Mouse (Mus musculus): ENCODE results near the gene Celf2. TPM values are rescaled to one million over a fixed set of nuclear protein-coding genes. Genes with fewer than 3 reads are reported as not detected.

Gene Celf2
- polyA plus RNA-seq, 1 experiment from 2014 or later: 68.8 TPM

GRCm38 (mm10) chr2:7226785-7227184 lies 282.6 kb downstream of the Celf2 start:
- Histone ChIP-seq H3K9ac (ENCODE audit: low read depth, low read length) (no peak overlapping the region), H3K27me3 (replicated peaks; ENCODE audit: control insufficient read depth, insufficient read depth, low read length) (no peaks in the 10 kb centered on the region), H3K36me3 (ENCODE audit: control insufficient read depth, insufficient read depth, low read length) (no peaks in the 10 kb centered on the region), H3K9me3 (ENCODE audit: control insufficient read depth, low read length) (no peaks in the 10 kb centered on the region), H3K4me2 (ENCODE audit: low read depth, low read length) (no peak overlapping the region), H3K27ac (replicated peaks; ENCODE audit: low read depth, low read length) (no peak overlapping the region), H3K4me3 (ENCODE audit: low read depth, low read length) (no peak overlapping the region), H3K4me1 (ENCODE audit: control insufficient read depth, insufficient read depth, low read length) (no peaks in the 10 kb centered on the region)
- WGBS: 81% methylated on average over 7 of the region's 7 CpGs
- DNase-seq (ENCODE audit: low spot score): no peak
- ATAC-seq (ENCODE audit: low read depth): no peak

GRCm38 (mm10) chr2:7224346-7225071 lies 284.9 kb downstream of the Celf2 start:
- ATAC-seq (ENCODE audit: low read depth) (no peak), DNase-seq (ENCODE audit: low spot score) (no peak)
- WGBS: 64% methylated on average over 3 of the region's 3 CpGs
- Histone ChIP-seq H3K27ac (replicated peaks; ENCODE audit: low read depth, low read length) (no peak overlapping the region), H3K9ac (ENCODE audit: low read depth, low read length) (no peak overlapping the region), H3K9me3 (ENCODE audit: control insufficient read depth, low read length) (no peaks in the 10 kb centered on the region), H3K4me2 (ENCODE audit: low read depth, low read length) (no peak overlapping the region), H3K36me3 (ENCODE audit: control insufficient read depth, insufficient read depth, low read length) (no peaks in the 10 kb centered on the region), H3K4me1 (ENCODE audit: control insufficient read depth, insufficient read depth, low read length) (no peaks in the 10 kb centered on the region), H3K4me3 (ENCODE audit: low read depth, low read length) (no peak overlapping the region), H3K27me3 (replicated peaks; ENCODE audit: control insufficient read depth, insufficient read depth, low read length) (no peaks in the 10 kb centered on the region)

- no peak overlapping the region for H3K27ac ChIP-seq (replicated peaks; ENCODE audit: low read depth, low read length)
- no peaks in the 10 kb centered on the region for H3K36me3 ChIP-seq (ENCODE audit: control insufficient read depth, insufficient read depth, low read length)
- no peak overlapping the region for H3K9ac ChIP-seq (ENCODE audit: low read depth, low read length)
- H3K4me2 ChIP-seq (ENCODE audit: low read depth, low read length): no peak overlapping the region
- H3K9me3 ChIP-seq (ENCODE audit: control insufficient read depth, low read length): no peaks in the 10 kb centered on the region
- no peaks in the 10 kb centered on the region for H3K27me3 ChIP-seq (replicated peaks; ENCODE audit: control insufficient read depth, insufficient read depth, low read length)
- no peak for ATAC-seq (ENCODE audit: low read depth)
- no peaks in the 10 kb centered on the region for H3K4me1 ChIP-seq (ENCODE audit: control insufficient read depth, insufficient read depth, low read length)
- no peak overlapping the region for H3K4me3 ChIP-seq (ENCODE audit: low read depth, low read length)
- DNase-seq (ENCODE audit: low spot score): no peak
- WGBS: 35% methylated on average over 2 of the region's 2 CpGs
These were observed 285.8 kb downstream of the Celf2 start for GRCm38 (mm10) chr2:7223538-7223937.

GRCm38 (mm10) chr2:7222886-7223285 lies 286.5 kb downstream of the Celf2 start:
- H3K9me3 ChIP-seq (ENCODE audit: control insufficient read depth, low read length): no peaks in the 10 kb centered on the region
- no peaks in the 10 kb centered on the region for H3K36me3 ChIP-seq (ENCODE audit: control insufficient read depth, insufficient read depth, low read length)
- WGBS: 72% methylated on average over 6 of the region's 6 CpGs
- no peak overlapping the region for H3K4me3 ChIP-seq (ENCODE audit: low read depth, low read length)
- H3K27me3 ChIP-seq (replicated peaks; ENCODE audit: control insufficient read depth, insufficient read depth, low read length): no peaks in the 10 kb centered on the region
- no peaks in the 10 kb centered on the region for H3K4me1 ChIP-seq (ENCODE audit: control insufficient read depth, insufficient read depth, low read length)
- H3K9ac ChIP-seq (ENCODE audit: low read depth, low read length): no peak overlapping the region
- DNase-seq (ENCODE audit: low spot score): no peak
- no peak overlapping the region for H3K27ac ChIP-seq (replicated peaks; ENCODE audit: low read depth, low read length)
- no peak for ATAC-seq (ENCODE audit: low read depth)
- H3K4me2 ChIP-seq (ENCODE audit: low read depth, low read length): no peak overlapping the region

GRCm38 (mm10) chr2:7221856-7222255 lies 287.5 kb downstream of the Celf2 start:
- 64% methylated on average over 1 of the region's 1 CpGs for WGBS
- Histone ChIP-seq H3K27me3 (replicated peaks; ENCODE audit: control insufficient read depth, insufficient read depth, low read length) (no peaks in the 10 kb centered on the region), H3K9me3 (ENCODE audit: control insufficient read depth, low read length) (no peaks in the 10 kb centered on the region), H3K27ac (replicated peaks; ENCODE audit: low read depth, low read length) (no peak overlapping the region), H3K4me1 (ENCODE audit: control insufficient read depth, insufficient read depth, low read length) (no peaks in the 10 kb centered on the region), H3K4me2 (ENCODE audit: low read depth, low read length) (no peak overlapping the region), H3K9ac (ENCODE audit: low read depth, low read length) (no peak overlapping the region), H3K4me3 (ENCODE audit: low read depth, low read length) (no peak overlapping the region), H3K36me3 (ENCODE audit: control insufficient read depth, insufficient read depth, low read length) (no peaks in the 10 kb centered on the region)
- DNase-seq (ENCODE audit: low spot score) (no peak), ATAC-seq (ENCODE audit: low read depth) (no peak)

GRCm38 (mm10) chr2:7218101-7218500 lies 291.3 kb downstream of the Celf2 start:
- H3K36me3 ChIP-seq (ENCODE audit: control insufficient read depth, insufficient read depth, low read length): no peaks in the 10 kb centered on the region
- H3K9ac ChIP-seq (ENCODE audit: low read depth, low read length): no peak overlapping the region

GRCm38 (mm10) chr2:7207691-7208504 lies 301.5 kb downstream of the Celf2 start:
- H3K9ac ChIP-seq (ENCODE audit: low read depth, low read length): no peak overlapping the region
- no peaks in the 10 kb centered on the region for H3K27me3 ChIP-seq (replicated peaks; ENCODE audit: control insufficient read depth, insufficient read depth, low read length)
- ATAC-seq (ENCODE audit: low read depth): peak; percentile 78; the same call in 1 of the 2 replicates
- H3K36me3 ChIP-seq (ENCODE audit: control insufficient read depth, insufficient read depth, low read length): no peaks in the 10 kb centered on the region
- H3K4me2 ChIP-seq (ENCODE audit: low read depth, low read length): no peak overlapping the region
- H3K4me3 ChIP-seq (ENCODE audit: low read depth, low read length): no peak overlapping the region
- no peaks in the 10 kb centered on the region for H3K4me1 ChIP-seq (ENCODE audit: control insufficient read depth, insufficient read depth, low read length)
- no peak overlapping the region for H3K27ac ChIP-seq (replicated peaks; ENCODE audit: low read depth, low read length)
- WGBS: 68% methylated on average over 15 of the region's 15 CpGs
- peak; percentile 39 for DNase-seq (ENCODE audit: low spot score)
- H3K9me3 ChIP-seq (ENCODE audit: control insufficient read depth, low read length): no peaks in the 10 kb centered on the region

More at GRCm38 (mm10) chr2:7218101-7218500, 291.3 kb downstream of the Celf2 start:
- Histone ChIP-seq H3K9me3 (ENCODE audit: control insufficient read depth, low read length) (no peaks in the 10 kb centered on the region), H3K4me3 (ENCODE audit: low read depth, low read length) (no peak overlapping the region), H3K4me1 (ENCODE audit: control insufficient read depth, insufficient read depth, low read length) (no peaks in the 10 kb centered on the region), H3K27ac (replicated peaks; ENCODE audit: low read depth, low read length) (no peak overlapping the region), H3K27me3 (replicated peaks; ENCODE audit: control insufficient read depth, insufficient read depth, low read length) (no peaks in the 10 kb centered on the region), H3K4me2 (ENCODE audit: low read depth, low read length) (no peak overlapping the region)
- ATAC-seq (ENCODE audit: low read depth): no peak
- 88% methylated on average over 2 of the region's 2 CpGs for WGBS
- no peak for DNase-seq (ENCODE audit: low spot score)

GRCm38 (mm10) chr2:7193413-7193812 lies 315.9 kb downstream of the Celf2 start:
- Histone ChIP-seq H3K4me1 (ENCODE audit: control insufficient read depth, insufficient read depth, low read length) (no peaks in the 10 kb centered on the region), H3K4me2 (ENCODE audit: low read depth, low read length) (no peak overlapping the region)
- DNase-seq (ENCODE audit: low spot score): no peak

More at GRCm38 (mm10) chr2:7193413-7193812, 315.9 kb downstream of the Celf2 start:
- 86% methylated on average over 2 of the region's 2 CpGs for WGBS
- no peak overlapping the region for H3K4me3 ChIP-seq (ENCODE audit: low read depth, low read length)
- no peak for ATAC-seq (ENCODE audit: low read depth)
- H3K9ac ChIP-seq (ENCODE audit: low read depth, low read length): no peak overlapping the region
- H3K9me3 ChIP-seq (ENCODE audit: control insufficient read depth, low read length): no peaks in the 10 kb centered on the region
- H3K36me3 ChIP-seq (ENCODE audit: control insufficient read depth, insufficient read depth, low read length): no peaks in the 10 kb centered on the region
- H3K27ac ChIP-seq (replicated peaks; ENCODE audit: low read depth, low read length): no peak overlapping the region
- no peaks in the 10 kb centered on the region for H3K27me3 ChIP-seq (replicated peaks; ENCODE audit: control insufficient read depth, insufficient read depth, low read length)

Measured in embryonic facial prominence, embryonic 14.5 days (tissue).